Mouse (Mus musculus): ENCODE data around the gene Gm17577. TPM values are rescaled to one million over a fixed set of nuclear protein-coding genes. Genes with fewer than 3 reads are reported as not detected.
"Not testable (repeated sequence)": the region's sequence is repeated elsewhere in the genome, so short reads cannot be mapped to it uniquely, and the experiment has no call there.

Gene Gm17577
- not detected in 2 replicates for polyA plus RNA-seq (2015; fragmentation: Nextera tagmentation; extraction: Ambion mirVana)

- not testable (repeated sequence) for H3K4me1 ChIP-seq (ENCODE audit: insufficient read depth, low read depth, low read length); H3K27me3 ChIP-seq (replicated peaks; ENCODE audit: insufficient read depth, low read length); H3K9ac ChIP-seq (replicated peaks; ENCODE audit: low read depth); H3K36me3 ChIP-seq (ENCODE audit: insufficient read depth, low read length); H3K4me3 ChIP-seq (ENCODE audit: low read depth, low read length); ATAC-seq; H3K9me3 ChIP-seq (ENCODE audit: low read length); H3K4me2 ChIP-seq (replicated peaks; ENCODE audit: low read depth, low read length); DNase-seq (ENCODE audit: low spot score); H3K27ac ChIP-seq (ENCODE audit: low read length)
- WGBS = no CpG with 5 or more reads among the region's 3 CpGs
Measured at GRCm38 (mm10) chrX:123246807-123247206, at the start of gene Gm17577. TSS of gene Gm17577 (minus strand) at chrX:123246907.

- not testable (repeated sequence) for H3K9ac ChIP-seq (replicated peaks; ENCODE audit: low read depth); H3K4me3 ChIP-seq (ENCODE audit: low read depth, low read length); H3K27me3 ChIP-seq (replicated peaks; ENCODE audit: insufficient read depth, low read length); H3K4me2 ChIP-seq (replicated peaks; ENCODE audit: low read depth, low read length); H3K36me3 ChIP-seq (ENCODE audit: insufficient read depth, low read length); DNase-seq (ENCODE audit: low spot score); H3K27ac ChIP-seq (ENCODE audit: low read length); ATAC-seq; H3K9me3 ChIP-seq (ENCODE audit: low read length); H3K4me1 ChIP-seq (ENCODE audit: insufficient read depth, low read depth, low read length)
- no CpG with 5 or more reads among the region's 1 CpGs for WGBS
Measured at GRCm38 (mm10) chrX:123222381-123222780, 24.3 kb downstream of the Gm17577 start, which contains the start of gene Srsx. TSS of gene Srsx (minus strand) at chrX:123222481.

Other genes with a start within 250 kb of the Gm17577 start
- not detected in 2 replicates for gene Gm17521, start 217.2 kb downstream of the Gm17577 start, polyA plus RNA-seq (2015; fragmentation: Nextera tagmentation; extraction: Ambion mirVana)
- 10.6 and 13.3 TPM in 2 replicates for gene Cldn34c1, start 143.4 kb downstream of the Gm17577 start, polyA plus RNA-seq (2015; fragmentation: Nextera tagmentation; extraction: Ambion mirVana)
- not detected in 2 replicates for gene Srsx, start 24.4 kb downstream of the Gm17577 start, polyA plus RNA-seq (2015; fragmentation: Nextera tagmentation; extraction: Ambion mirVana)